Mouse (Mus musculus): ENCODE results near the gene Gm45753.

- no peak for TF ChIP-seq CTCF (IDR thresholded peaks at IDR 0.05)
- TF ChIP-seq POLR2A (IDR thresholded peaks at IDR 0.05; ENCODE audit: insufficient read depth, low read depth, low read length), result no peak
Observed at GRCm38 (mm10) chr8:45330856-45331255, 22.6 kb upstream of the Gm45753 start.

All from heart, adult 2 months (tissue).